Mouse (Mus musculus): ENCODE results near the gene Rps7.

DNA sequence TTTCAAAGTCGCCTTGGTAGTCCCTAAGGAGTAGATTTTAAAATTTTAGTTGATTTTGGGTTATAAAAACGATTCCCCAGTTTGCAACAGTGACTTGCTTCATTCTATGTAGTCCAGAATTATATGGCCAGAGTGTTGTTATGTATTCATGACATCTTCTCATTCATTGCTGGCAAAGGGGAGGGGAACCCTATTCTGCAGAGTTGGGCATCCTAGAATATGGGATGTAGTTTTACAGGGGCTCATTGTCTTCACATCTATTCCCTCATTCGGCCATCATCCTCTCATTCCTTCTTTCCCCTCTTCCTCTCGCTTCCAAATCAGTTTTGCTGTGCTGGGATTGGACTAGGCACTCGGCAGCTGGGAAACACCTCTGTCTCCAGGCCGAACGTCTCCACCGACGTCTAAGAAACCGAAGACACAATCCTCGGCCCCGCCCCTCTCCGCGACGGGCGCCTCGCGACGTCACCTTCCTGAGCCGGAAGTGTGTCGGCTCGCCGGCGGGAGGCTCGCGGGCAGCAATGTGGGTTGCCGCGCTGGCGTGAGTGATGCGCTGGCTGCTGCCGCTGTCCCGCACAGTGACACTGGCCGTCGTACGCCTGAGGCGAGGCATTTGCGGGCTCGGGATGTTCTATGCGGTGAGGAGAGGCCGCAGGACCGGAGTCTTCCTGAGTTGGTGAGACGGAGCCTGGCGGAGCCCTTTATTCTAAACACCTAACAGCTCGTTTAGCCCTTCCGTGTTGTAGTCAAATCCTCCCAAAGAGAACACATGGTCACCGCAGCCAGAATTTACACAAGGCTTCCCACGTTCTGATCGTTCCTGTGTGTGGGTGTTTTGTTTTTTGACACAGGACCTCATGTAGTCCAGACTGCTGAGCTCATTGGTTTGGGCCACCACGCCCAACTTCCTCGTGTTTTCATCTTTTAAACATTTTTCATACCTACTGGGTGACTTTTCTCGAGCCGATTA is 13.7 kb upstream of the Rps7 start, which contains the start of gene Rnaseh1:
- TF ChIP-seq TAL1 (IDR thresholded peaks at IDR 0.05; ENCODE audit: low read length) (no peak), GATA1 (IDR thresholded peaks at IDR 0.05; ENCODE audit: low read length) (no peak)
